Mouse (Mus musculus) erythroblast, embryonic 14.5 days (primary cell): ENCODE data around the gene Ccna1. TPM values are rescaled to one million over a fixed set of nuclear protein-coding genes. Genes with fewer than 3 reads are reported as not detected.

Source experiments
- H3K27me3 ChIP-seq: 2 replicates; pipeline ENCODE4 v1.6.1; 2012; ENCODE audit warnings: inconsistent platforms; ENCODE audit not compliant: control insufficient read depth
- H3K36me3 ChIP-seq: 2 replicates; pipeline ENCODE4 v1.6.1; 2012; ENCODE audit warnings: mild to moderate bottlenecking, inconsistent platforms; ENCODE audit not compliant: control insufficient read depth
- H3K4me1 ChIP-seq: 2 replicates; pipeline ENCODE4 v1.6.1; 2012; ENCODE audit warnings: inconsistent platforms; ENCODE audit not compliant: control insufficient read depth
- H3K4me3 ChIP-seq: replicated peaks from 2 replicates; pipeline ENCODE3; 2012; ENCODE audit warnings: moderate library complexity, mild to moderate bottlenecking, inconsistent platforms
- H3K9me3 ChIP-seq: 2 replicates; pipeline ENCODE4 v1.6.1; 2012; ENCODE audit warnings: low read length, inconsistent platforms, mixed read lengths; ENCODE audit not compliant: control insufficient read depth
- GATA1 ChIP-seq: IDR thresholded peaks from 2 replicates; pipeline ENCODE4 v1.6.1; 2012; ENCODE audit warnings: low read length, inconsistent platforms, mixed read lengths
- TAL1 ChIP-seq: IDR thresholded peaks from 3 replicates; pipeline ENCODE4 v1.6.1; 2012; ENCODE audit warnings: low read length, inconsistent platforms, mixed read lengths
- polyA plus RNA-seq: library from polyadenylated mRNA; stranded (reverse); fragments of >175 nt; gene quantifications from 2 replicates; pipeline ENCODE4 v1.2.3, GENCODE M21; 2012

The Ccna1 gene
- not detected in 2 replicates for polyA plus RNA-seq

GRCm38 (mm10) chr3:55055038-55055746, at the start of gene Ccna1:
TSS of gene Ccna1 (minus strand) at chr3:55055501.
- Histone ChIP-seq H3K4me3 (peak within 1 kb of the TSS; percentile 17), H3K36me3 (no peaks in the 10 kb centered on the region), H3K27me3 (peaks cover 24% of the 10 kb centered on the region), H3K9me3 (no peaks in the 10 kb centered on the region), H3K4me1 (no peaks in the 10 kb centered on the region)
- TF ChIP-seq TAL1 (no peak), GATA1 (no peak)

- no peaks in the 10 kb centered on the region for H3K4me1 ChIP-seq
- H3K36me3 ChIP-seq, result no peaks in the 10 kb centered on the region
- no peak overlapping the region for H3K4me3 ChIP-seq
- H3K9me3 ChIP-seq, result peaks cover 14% of the 10 kb centered on the region
- TF ChIP-seq TAL1, result no peak
- no peak for TF ChIP-seq GATA1
- H3K27me3 ChIP-seq, result no peaks in the 10 kb centered on the region
Measured at GRCm38 (mm10) chr3:55101092-55101491, 45.8 kb upstream of the Ccna1 start.

DNA sequence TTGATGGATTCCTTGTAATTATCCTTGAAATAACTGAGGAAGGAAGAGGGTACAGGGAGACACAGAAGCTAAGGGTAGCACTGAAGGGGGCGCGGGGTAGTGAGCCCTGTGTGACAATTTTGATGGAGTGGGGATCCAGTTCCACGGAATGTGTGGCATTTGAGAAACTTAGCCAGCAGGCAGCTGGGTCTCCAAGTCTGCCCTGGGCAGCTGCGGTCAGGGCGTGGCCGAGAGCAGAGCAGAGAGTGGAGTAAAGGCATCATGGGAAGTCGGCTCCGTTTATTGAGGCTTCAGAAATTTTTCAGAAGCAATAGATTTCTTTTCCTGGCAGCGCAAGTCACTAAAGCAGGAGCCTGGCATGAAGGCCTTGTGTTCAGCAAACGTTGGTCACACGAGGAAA, 43.7 kb upstream of the Ccna1 start:
- no peaks in the 10 kb centered on the region for H3K27me3 ChIP-seq
- TF ChIP-seq GATA1 (no peak), TAL1 (no peak)

DNA sequence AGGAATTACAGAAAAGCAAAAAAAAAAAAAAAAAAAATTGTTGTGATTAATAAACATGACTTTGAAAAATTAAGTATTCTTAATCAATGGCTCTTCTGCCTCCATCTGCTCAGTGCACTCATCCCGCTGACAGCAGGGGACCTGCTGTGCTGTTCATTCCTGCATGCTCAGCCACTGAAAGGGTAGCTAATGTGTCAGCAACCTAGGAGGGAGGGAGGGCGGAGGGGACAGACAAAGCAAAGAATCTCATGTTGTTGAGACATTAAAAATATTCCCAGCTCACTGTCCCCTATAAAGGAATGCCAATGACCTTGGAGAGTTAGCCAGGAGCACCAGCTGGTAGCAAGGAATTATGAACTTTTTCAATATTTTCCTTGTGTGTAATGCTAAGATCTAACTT, 42.7 kb upstream of the Ccna1 start:
- H3K4me3 ChIP-seq, result no peak overlapping the region
- H3K27me3 ChIP-seq, result no peaks in the 10 kb centered on the region
- H3K4me1 ChIP-seq, result no peaks in the 10 kb centered on the region
- no peaks in the 10 kb centered on the region for H3K36me3 ChIP-seq
- H3K9me3 ChIP-seq, result no peaks in the 10 kb centered on the region
- TF ChIP-seq TAL1, result no peak
- no peak for TF ChIP-seq GATA1

More for the DNA sequence above, 43.7 kb upstream of the Ccna1 start:
- H3K36me3 ChIP-seq, result no peaks in the 10 kb centered on the region
- no peaks in the 10 kb centered on the region for H3K4me1 ChIP-seq
- H3K9me3 ChIP-seq, result peaks cover 4% of the 10 kb centered on the region
- H3K4me3 ChIP-seq, result no peak overlapping the region

DNA sequence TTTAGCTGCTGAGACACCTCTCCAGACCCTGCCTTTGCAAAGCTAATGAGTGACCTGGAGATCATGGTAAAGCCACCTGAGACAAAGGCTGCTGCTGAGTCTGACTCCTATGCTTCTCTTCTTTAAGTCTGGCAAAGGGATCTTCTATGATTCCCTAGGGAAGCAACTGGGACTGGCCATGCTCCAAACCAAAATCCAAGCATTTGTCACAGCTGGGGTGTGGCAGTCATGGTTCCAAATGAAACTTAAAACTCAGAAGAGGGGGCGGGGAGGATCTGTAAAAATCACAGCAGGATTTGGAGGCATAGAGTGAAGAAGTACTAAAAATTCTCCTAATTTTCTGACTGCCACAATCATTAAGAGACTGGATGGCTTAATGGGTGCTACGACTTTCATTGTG, 41.9 kb upstream of the Ccna1 start:
- Histone ChIP-seq H3K36me3 (no peaks in the 10 kb centered on the region), H3K4me1 (no peaks in the 10 kb centered on the region), H3K9me3 (no peaks in the 10 kb centered on the region), H3K4me3 (no peak overlapping the region), H3K27me3 (no peaks in the 10 kb centered on the region)
- TF ChIP-seq GATA1 (no peak), TAL1 (no peak)

DNA sequence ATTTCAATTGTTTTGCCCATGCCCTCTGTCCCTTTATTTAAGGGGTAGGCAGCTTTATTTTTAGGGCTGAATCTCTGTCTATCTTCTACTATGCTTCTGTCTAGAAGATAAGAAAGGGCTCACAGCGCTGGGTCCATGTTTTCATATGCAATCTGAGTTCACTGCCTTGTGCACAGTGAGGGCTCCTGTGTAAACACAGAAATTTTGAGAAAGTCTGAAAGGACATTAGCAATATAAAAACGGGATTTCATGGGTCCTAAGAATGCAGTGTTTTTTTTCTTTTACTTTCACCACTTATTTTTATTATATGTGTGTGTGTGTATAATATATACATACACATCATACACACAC, 41.3 kb upstream of the Ccna1 start:
- no peaks in the 10 kb centered on the region for H3K27me3 ChIP-seq
- no peaks in the 10 kb centered on the region for H3K36me3 ChIP-seq
- H3K4me3 ChIP-seq, result no peak overlapping the region
- TF ChIP-seq GATA1 (no peak), TAL1 (no peak)
- no peaks in the 10 kb centered on the region for H3K9me3 ChIP-seq
- no peaks in the 10 kb centered on the region for H3K4me1 ChIP-seq

GRCm38 (mm10) chr3:55095968-55096654, 40.8 kb upstream of the Ccna1 start:
- TF ChIP-seq TAL1 (no peak), GATA1 (no peak)
- no peaks in the 10 kb centered on the region for H3K9me3 ChIP-seq
- no peaks in the 10 kb centered on the region for H3K36me3 ChIP-seq
- no peaks in the 10 kb centered on the region for H3K27me3 ChIP-seq
- H3K4me1 ChIP-seq, result no peaks in the 10 kb centered on the region
- H3K4me3 ChIP-seq, result no peak overlapping the region

DNA sequence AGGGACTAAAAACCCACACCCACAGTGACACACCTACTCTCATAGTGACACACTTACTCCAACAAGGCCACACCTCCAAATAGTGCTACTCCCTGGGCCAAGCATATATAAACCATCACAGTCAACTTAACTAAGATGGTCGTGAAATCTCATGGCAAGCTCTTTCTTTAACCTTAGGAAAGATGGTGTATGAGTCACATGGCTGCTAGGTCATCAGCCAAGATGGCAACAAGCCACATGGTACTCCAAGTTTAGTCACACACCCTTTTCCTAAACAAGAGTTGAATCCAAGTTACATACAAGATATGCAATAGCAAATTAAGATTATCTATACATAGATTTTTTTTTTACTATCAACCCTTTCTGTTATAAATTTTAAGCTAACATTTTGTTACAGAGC, 37.9 kb upstream of the Ccna1 start:
- no peaks in the 10 kb centered on the region for H3K4me1 ChIP-seq
- no peaks in the 10 kb centered on the region for H3K27me3 ChIP-seq
- no peaks in the 10 kb centered on the region for H3K36me3 ChIP-seq
- H3K9me3 ChIP-seq, result no peaks in the 10 kb centered on the region
- no peak for TF ChIP-seq TAL1
- TF ChIP-seq GATA1, result no peak
- no peak overlapping the region for H3K4me3 ChIP-seq

DNA sequence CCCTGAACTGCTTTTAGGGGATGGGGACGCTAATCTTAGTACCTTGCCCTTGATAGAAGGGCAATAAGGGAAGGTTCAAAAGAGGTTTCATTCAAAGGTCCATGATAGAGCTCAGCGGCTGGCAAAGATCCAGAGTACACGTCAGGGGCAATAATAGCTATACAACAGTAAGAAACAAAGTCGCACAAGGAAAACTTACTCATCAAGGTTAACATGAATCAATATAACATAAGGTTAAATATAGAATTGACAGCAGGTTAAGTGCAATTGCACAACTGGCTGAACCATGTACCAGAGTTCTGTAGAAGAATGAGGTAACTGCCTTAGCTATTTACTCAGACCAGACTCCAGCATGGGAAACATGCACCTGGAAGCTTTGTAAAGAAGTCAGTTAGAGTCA, 34.0 kb upstream of the Ccna1 start:
- H3K36me3 ChIP-seq, result no peaks in the 10 kb centered on the region
- no peaks in the 10 kb centered on the region for H3K4me1 ChIP-seq
- H3K27me3 ChIP-seq, result no peaks in the 10 kb centered on the region
- no peaks in the 10 kb centered on the region for H3K9me3 ChIP-seq
- TF ChIP-seq GATA1 (no peak), TAL1 (no peak)
- H3K4me3 ChIP-seq, result no peak overlapping the region

- H3K9me3 ChIP-seq, result no peaks in the 10 kb centered on the region
- H3K27me3 ChIP-seq, result no peaks in the 10 kb centered on the region
- H3K4me1 ChIP-seq, result no peaks in the 10 kb centered on the region
- no peaks in the 10 kb centered on the region for H3K36me3 ChIP-seq
- H3K4me3 ChIP-seq, result no peak overlapping the region
- TF ChIP-seq TAL1 (no peak), GATA1 (no peak)
Measured at GRCm38 (mm10) chr3:55088843-55089242, 33.5 kb upstream of the Ccna1 start.
